Mouse (Mus musculus): Measurements from ENCODE around the gene Slc18a3.
A peak's percentile ranks its signal among the peaks of the same experiment; 100 is the strongest.

The Slc18a3 gene

GRCm38 (mm10) chr14:32464601-32465505 lies at the start of gene Slc18a3:
Gene Slc18a3 (minus strand): TSS chr14:32464850.
- no peak for DNase-seq

- peak; percentile 95 for DNase-seq
These were observed 48.8 kb upstream of the Slc18a3 start, which contains the start of gene Ercc6 for GRCm38 (mm10) chr14:32513336-32514032. Gene Ercc6 (plus strand): TSS chr14:32513521.

GRCm38 (mm10) chr14:32512912-32513311 lies 48.3 kb upstream of the Slc18a3 start:
- DNase-seq, result no peak

- no peak for DNase-seq
These were observed 44.9 kb upstream of the Slc18a3 start for GRCm38 (mm10) chr14:32509443-32509961.

- DNase-seq, result no peak
These were observed 43.6 kb upstream of the Slc18a3 start for GRCm38 (mm10) chr14:32508105-32508835.

GRCm38 (mm10) chr14:32507216-32507615 lies 42.6 kb upstream of the Slc18a3 start:
- no peak for DNase-seq

GRCm38 (mm10) chr14:32506329-32506728 lies 41.7 kb upstream of the Slc18a3 start:
- no peak for DNase-seq

GRCm38 (mm10) chr14:32503897-32504296 lies 39.2 kb upstream of the Slc18a3 start:
- no peak for DNase-seq

- no peak for DNase-seq
These were observed 38.4 kb upstream of the Slc18a3 start for GRCm38 (mm10) chr14:32502764-32503688.

- no peak for DNase-seq
These were observed 36.7 kb upstream of the Slc18a3 start for GRCm38 (mm10) chr14:32501303-32501702.

GRCm38 (mm10) chr14:32496115-32496850 lies 31.6 kb upstream of the Slc18a3 start:
- DNase-seq, result no peak

GRCm38 (mm10) chr14:32492521-32492920 lies 27.9 kb upstream of the Slc18a3 start:
- DNase-seq, result peak; percentile 52

GRCm38 (mm10) chr14:32482061-32482460 lies 17.4 kb upstream of the Slc18a3 start:
- no peak for DNase-seq

- no peak for DNase-seq
These were observed 12.9 kb upstream of the Slc18a3 start for GRCm38 (mm10) chr14:32477581-32477980.

GRCm38 (mm10) chr14:32476559-32476958 lies 11.9 kb upstream of the Slc18a3 start:
- no peak for DNase-seq

- peak; percentile 72 for DNase-seq
These were observed 8.3 kb upstream of the Slc18a3 start for GRCm38 (mm10) chr14:32472996-32473395.

GRCm38 (mm10) chr14:32467606-32468005 lies 3.0 kb upstream of the Slc18a3 start:
- no peak for DNase-seq

- DNase-seq, result no peak
These were observed 1.2 kb upstream of the Slc18a3 start, which contains the start of gene Chat for GRCm38 (mm10) chr14:32465889-32466288. Gene Chat (minus strand): TSS chr14:32465989.

GRCm38 (mm10) chr14:32465506-32465870 lies 838 bp upstream of the Slc18a3 start:
- no peak for DNase-seq

GRCm38 (mm10) chr14:32463211-32464040 lies 1.2 kb downstream of the Slc18a3 start:
- no peak for DNase-seq

Measured in right cerebral cortex, adult 18-20 months (tissue).